Mouse (Mus musculus) regulatory T cell (primary cell): Measurements from ENCODE around the gene Evi5l.

ENCODE experiments used
- in situ Hi-C: fragments of 300-600 bp; cut with MboI, MseI; formaldehyde crosslinking; loops from one replicate; pipeline ENCODE4 v1.15.1; 2025; ENCODE audit warnings: high pct_unique_total_duplicates

Gene Evi5l

DNA sequence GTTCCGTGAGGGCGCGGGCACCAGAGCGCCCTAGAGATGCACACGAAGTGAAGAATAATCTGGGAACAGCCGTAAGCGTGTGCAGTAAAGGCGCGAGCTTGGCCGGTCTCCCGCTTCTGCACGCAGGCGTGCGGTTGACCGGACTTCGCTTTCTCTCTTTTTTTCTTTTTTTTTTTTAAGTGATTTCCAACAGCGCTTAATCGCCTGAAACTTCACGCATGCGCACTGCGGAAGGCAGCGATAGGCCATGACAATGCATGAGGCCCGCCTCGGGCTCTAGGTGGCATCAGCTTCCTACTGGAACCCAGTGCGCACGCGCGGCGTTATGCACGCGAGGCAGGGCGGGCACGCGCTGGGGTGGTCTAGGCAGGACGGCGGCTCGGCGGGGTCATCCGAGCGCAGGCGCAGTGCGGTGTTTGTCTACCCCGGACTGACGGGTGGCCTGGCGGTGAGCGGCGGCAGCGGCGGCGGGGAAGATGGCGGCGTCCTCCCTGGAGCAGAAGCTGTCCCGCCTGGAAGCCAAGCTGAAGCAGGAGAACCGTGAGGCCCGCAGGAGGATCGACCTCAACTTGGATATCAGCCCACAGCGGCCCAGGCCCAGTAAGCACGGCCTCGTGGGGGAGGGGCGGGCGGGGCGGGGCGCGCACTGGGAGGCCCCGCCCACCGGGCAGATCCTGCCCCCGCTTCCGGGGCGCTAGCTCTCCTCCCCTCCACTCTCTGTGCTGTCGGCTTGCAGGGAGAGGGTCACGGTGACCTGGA lies 72.2 kb downstream of the Evi5l start, which contains the start of the genes Map2k7 and Gm49320:
Gene Map2k7 (plus strand): TSS at position 307 of the 759 bp plus-strand sequence.
Gene Gm49320 (plus strand): TSS at position 432 of the 759 bp plus-strand sequence.
- in situ Hi-C loops, result no loop called here

DNA sequence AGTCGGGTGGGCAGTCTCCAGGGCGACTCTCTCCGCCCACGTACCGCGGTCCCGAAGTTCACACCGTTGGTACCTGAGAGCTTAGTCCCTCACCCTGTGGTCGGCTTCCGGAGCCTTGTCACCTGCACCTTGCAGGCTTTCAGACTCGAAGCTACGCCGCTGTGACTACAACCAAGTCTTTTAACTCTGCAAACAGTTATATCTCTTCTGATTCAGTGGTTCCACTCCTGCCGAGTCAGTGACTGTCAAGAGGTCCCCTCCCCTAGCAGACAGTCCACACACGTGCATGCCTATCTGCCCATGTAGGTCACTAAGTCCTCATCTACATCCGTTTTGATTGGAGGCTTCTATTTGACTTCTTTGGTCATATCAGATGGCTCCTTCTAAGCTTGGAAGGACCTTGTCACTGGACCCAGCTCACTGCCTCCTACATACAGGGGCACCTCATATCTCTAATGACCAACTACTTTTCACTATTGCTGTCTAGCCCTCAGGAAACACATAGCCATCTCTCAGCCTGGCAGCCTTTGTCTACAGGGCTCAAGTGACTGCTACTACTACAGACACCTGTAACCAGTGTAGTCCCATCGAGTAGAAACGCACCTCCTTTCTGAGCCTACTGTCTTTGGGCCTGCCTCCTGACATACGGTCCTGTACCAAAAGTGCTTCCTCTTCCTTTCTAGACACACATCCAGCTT lies 73.0 kb downstream of the Evi5l start:
- in situ Hi-C loops, result no loop called here

DNA sequence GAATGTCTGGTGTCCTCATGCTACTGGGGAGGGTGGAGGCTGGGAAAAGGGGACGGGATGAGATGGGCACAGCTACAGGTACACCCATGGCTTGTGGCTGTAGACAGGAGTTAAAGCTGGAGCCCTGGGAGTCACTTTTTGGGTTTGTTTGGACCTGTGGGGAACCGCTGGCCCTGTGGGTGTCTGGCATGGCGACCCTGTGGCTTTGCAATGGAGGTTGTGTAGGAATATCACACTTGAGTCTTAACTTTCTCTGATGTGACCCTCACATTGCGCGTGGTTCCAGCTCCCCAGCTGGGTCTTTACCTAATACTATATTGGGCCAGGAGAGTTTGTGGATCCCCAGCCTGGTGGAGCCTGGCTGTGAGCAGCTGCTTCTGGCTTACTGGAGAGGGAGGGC lies 78.7 kb downstream of the Evi5l start:
- in situ Hi-C loops, result no loop called here

DNA sequence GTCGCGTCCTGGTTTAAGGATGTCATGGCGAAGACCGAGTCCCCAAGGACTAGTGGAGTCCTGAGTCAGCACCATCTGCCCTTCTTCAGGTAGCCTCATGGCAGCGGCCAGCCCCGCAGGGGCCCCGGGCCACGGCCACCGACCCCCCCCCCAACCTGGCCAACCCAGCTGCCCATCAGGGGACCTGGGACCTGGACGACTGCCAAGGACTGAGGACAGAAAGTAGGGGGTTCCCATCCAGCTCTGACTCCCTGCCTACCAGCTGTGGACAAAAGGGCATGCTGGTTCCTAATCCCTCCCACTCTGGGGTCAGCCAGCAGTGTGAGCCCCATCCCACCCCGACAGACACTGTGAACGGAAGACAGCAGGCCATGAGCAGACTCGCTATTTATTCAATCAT lies 79.4 kb downstream of the Evi5l start:
- in situ Hi-C loops, result no loop called here

DNA sequence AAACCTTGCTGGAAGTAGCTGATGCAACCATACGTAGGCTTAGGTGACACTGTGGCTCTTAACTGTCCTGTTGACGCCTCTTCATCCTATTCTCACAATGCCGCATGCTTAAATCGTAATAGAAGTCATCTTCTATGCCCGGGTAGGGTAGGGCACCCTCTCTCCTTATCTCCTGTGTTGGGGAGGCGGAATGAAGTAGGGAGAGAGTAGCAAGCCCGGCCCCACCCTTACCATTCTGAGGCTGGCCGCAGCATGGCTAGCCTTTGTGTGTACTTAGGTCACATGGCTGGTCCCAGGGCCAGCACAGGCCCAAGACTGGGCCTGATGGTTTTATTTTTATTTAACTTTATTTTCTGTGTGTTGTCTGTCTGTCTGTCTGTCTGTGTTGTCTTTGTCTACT lies 80.9 kb downstream of the Evi5l start:
- in situ Hi-C loops, result no loop called here

DNA sequence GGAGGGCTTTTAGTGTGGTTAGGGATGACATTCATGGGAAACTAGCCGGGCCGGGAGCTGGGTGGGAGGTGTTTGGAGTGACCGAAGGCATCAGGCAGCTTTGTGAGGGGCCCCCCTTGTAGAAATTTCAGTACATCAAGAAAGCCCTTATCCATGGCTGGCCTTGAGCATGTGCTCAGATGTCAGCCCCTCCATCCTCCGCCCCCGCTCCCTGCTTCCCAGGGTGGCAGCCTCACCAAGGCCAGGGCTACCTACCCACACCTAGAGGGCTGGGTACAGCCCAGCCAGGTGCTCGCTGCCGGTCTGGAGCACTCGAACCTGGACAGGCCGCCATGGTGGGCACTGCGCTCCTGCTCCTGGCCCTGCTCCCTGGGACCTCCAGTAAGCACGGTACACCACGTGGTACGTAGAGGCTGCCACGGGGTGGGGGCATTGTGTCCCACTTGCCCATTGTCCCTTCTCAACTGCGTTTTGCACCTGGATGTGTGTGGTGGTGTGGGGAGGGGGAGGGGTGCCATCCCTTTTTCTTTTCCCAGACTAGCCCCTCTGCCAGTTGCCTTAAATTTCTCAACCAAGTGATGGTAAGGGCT lies 81.7 kb downstream of the Evi5l start, which contains the start of gene Tgfbr3l:
Gene Tgfbr3l (plus strand): TSS at position 264 of the 590 bp plus-strand sequence.
- in situ Hi-C loops, result no loop called here

DNA sequence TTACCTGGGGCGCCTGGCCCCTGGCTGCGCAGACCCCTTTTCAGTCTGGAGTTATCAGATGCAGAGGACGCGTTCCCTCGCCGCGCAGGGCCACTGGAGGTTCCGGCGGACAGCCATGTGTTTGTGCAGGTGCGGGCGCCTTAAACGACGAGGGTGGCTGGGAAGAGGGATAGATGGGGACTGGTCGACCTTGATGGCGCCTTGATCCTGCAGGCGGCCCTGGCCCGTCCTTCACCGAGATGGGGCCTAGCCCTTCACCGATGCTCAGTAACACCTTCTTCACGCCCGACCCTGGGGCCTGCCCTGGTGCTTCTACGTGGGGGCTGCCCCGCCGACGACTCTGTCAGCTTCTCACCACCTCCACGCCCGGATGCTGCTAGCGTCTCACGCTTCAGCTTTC lies 82.8 kb downstream of the Evi5l start:
- in situ Hi-C loops, result no loop called here

DNA sequence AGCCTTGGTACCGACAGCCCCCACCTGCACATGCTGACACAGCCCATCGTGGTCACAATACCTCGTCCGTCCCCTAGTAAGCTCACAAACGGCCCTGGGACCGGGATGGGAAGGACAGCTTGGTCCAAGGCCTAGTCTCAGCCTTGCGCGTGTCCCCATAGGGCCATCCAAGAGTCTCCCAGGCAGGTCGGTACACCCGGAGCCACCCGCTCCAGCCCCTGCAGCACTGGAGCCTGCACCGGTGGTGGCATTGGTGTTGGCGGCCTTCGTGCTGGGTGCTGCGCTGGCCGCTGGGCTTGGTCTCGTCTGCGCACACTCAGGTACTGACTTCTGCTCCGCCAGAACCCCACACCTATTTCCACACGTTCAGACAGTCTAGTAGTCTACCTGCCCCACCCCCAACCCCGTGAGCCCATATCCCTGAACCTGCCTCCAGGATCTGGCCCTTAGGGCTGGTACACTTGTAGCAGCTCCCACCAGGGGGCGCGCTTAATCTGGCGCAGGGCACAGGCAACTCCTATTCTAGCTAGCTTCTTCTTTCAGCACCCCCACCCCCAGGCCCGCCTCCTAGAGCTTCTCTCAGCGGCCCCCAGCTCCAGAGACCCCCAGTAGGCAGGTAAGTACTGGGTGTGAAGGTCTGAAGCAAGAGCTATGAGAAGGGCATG lies 84.1 kb downstream of the Evi5l start:
- in situ Hi-C loops, result loop anchor here (10.0 kb wide), 1 partner anchor 756 kb away; the partner anchor contains the start of gene Zfp358

DNA sequence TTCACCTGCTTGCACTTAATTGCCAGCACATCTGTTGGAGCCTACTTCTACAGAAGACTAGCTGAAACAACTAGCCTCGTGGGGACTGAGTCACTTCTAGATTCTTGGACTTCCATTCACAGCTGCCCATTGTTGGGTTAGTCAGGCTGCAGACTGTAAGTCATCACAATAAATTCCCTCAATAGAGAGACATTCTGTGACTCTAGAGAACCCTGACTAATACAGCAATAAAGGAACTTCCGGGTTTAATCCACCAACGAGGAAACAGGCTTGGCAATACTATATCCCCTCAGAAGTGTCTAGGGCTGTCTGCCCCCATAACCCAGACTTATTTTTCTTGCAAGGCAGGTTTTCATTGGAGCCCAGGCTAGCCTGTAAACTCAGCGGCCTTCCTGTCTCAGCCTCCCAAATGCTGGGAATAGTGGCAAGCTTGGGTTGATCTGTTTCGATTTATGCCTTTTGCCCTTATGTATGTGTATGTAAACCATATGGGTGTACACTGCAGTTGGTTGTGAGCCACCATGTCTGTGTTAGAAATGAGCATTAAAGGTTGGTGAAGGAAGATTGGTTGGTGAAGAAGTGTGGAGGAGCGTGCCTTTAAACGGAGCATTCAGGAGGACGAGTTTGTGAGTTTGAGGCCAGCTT lies 85.9 kb downstream of the Evi5l start:
- in situ Hi-C loops, result loop anchor here (10.0 kb wide), 1 partner anchor 757 kb away; the partner anchor contains the start of gene Zfp358

DNA sequence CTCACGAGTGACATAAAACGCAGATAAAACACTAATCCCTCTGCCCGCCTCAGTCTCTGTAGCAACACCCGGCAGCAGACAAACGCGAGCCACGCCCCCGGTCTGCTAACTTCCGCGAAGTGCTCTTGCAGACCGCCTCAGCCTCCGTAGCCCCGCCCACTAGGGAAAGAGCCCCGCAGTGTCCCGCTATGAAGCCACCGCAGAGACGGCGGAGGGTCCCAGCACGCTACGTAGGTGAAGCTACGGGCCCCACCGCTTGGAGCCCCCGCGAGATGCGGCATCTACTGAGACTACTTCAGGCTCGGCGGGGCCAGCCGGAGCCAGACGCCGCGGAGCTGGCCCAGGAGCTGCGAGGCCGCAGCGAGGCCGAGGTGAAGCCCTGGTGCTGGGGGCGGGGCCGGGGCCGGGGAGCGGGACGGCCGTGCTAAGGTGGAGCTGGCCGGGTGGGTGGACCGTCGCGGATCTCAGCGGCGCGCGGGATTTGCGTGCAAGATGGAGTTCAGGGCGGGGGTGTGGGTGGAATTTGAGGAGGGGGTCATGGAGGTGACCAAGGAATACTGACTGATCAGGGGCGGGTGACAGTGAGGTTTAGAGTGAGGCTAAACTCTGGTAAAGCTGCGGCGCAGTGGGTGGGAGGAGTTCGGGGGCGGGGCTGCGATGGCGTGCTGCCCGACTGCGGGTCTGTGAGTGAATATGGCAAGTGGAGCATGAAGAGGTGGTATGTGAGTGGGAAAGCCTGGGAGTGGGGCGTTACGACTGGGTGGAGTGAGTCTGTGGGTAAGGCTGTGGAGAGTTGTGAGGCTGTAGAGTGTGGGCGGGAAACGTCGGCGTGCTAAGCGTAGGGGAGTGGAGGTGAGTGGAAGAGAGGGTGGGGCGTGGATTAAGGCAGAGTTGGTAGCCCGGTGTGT lies 86.8 kb downstream of the Evi5l start, which contains the start of gene Snapc2:
Gene Snapc2 (plus strand): TSS at position 147 of the 908 bp plus-strand sequence.
- in situ Hi-C loops, result loop anchor here (10.0 kb wide), 1 partner anchor 758 kb away; the partner anchor contains the start of gene Zfp358

DNA sequence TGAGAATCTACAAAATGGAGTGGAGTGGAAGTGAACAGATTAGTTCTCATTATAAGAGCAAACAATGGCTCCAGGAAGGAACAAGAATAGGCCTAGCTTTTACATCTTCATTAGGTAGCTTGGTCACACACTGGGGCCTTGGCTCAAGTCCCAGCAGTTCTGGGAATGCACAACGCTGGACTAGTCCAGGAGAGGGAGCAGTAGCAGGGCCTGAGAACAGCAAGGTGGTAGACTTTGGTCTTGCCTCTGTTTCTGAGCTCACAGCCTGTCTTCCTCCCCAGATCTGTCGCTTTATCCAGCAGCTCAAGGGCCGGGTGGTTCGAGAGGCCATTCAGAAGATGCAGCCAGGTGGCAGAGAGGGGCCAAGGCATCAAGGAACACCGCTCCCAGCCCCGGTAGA lies 87.6 kb downstream of the Evi5l start:
- in situ Hi-C loops, result loop anchor here (10.0 kb wide), 1 partner anchor 759 kb away; the partner anchor contains the start of gene Zfp358

DNA sequence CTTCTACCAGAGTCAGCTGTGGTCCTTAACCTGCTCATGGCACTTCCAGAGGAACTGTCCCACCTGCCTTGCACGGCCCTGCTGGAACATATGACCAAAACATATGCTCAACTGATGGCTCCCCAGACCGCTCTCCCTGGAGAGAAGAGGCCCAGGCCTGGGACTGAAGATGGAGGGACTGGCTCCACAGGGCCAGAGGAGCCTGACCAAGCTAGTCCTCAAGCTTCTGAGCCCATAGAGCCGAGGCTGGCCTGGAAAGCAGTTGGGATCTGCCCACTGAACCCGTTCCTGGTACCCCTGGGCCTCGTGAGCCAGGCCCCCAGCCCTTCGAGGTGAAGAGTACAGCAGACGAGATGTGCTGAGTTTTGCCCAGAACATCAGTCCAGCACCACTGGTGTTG lies 89.1 kb downstream of the Evi5l start:
- in situ Hi-C loops, result loop anchor here (5.0 to 10.0 kb wide), 4 partner anchors 67 to 761 kb away; partner anchors contain the start of genes Evi5l and Zfp358

DNA sequence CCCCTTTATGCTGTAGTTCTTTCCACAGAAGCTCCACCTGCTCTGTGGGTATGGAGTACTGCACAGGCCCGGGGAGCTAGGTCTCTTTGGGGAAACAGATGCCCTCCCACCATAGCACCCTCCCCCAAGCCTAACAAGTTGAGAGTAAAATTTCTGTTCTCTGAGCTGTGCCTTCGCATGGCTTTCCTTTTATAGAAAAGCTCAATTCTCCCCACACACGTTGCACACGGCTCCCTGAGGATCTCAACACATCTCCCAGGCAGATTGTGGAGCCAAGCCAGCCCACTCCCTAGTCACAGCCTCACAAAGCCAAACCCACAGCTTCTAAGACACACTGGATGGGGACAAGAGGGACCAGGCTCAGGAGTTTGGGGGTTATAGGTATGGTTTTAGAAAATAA lies 90.5 kb downstream of the Evi5l start:
- in situ Hi-C loops, result loop anchor here (5.0 to 10.0 kb wide), 4 partner anchors 65 to 762 kb away; partner anchors contain the start of genes Evi5l and Zfp358

DNA sequence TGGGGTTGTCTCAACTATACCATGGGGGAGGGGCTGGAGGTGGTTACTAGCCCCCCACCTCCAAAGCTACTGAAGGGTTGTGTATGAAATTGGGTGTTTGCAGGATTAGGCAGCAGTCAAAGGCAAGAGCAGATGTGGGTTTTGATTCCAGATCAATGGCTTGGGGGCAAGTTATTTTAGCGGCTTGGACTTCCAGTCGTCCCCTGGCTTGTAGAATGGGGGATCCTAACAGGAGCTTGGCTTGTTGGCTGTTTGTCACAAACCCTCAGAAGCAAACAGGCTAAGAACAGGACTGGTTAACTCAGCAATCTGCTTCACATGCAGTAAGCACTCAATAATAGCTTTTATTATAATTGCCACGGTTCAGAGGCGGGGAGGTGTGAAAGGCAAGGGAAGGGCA lies 91.0 kb downstream of the Evi5l start:
- in situ Hi-C loops, result loop anchor here (5.0 to 10.0 kb wide), 4 partner anchors 65 to 763 kb away; partner anchors contain the start of genes Evi5l and Zfp358

DNA sequence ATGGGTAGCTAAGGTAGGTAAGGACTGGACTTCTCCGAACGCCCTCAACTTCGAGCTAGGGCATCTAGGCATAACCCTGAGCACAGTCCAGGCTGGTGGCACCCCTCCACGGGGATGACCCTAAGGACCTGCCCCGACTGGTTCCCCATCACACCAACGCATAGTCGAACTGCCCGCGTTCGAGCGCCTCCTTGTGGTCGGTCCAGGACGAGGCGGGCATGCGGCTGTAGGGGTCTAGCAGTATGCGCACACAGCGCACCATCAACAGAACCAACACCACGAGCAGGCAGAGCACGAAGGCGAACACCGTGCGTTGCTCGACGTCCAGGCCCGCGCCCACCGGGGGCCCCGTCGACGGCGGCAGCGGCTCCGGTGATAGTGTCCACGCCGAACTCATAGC lies 91.9 kb downstream of the Evi5l start:
- in situ Hi-C loops, result loop anchor here (5.0 to 10.0 kb wide), 4 partner anchors 64 to 763 kb away; partner anchors contain the start of genes Evi5l and Zfp358

DNA sequence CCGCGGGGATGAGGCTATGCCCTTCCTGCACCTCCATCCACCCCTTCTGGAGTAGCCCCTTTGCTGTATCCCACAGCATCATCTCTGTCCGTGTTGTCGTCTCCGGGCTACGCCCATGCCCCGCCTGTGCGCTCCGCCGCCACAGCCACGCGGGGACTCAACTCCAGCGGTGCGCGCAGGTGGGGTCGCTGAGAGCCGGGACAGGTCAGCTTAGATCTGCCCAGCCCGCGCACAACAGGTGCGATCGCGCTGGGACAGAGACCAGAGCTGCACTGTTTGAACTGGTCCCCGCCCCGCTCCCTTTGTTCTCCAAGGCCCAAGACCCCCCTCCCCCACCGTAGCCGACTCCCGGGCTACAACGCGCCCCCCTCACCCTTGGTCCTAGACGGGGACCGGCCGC lies 92.3 kb downstream of the Evi5l start:
- in situ Hi-C loops, result loop anchor here (5.0 to 10.0 kb wide), 4 partner anchors 64 to 764 kb away; partner anchors contain the start of genes Evi5l and Zfp358

DNA sequence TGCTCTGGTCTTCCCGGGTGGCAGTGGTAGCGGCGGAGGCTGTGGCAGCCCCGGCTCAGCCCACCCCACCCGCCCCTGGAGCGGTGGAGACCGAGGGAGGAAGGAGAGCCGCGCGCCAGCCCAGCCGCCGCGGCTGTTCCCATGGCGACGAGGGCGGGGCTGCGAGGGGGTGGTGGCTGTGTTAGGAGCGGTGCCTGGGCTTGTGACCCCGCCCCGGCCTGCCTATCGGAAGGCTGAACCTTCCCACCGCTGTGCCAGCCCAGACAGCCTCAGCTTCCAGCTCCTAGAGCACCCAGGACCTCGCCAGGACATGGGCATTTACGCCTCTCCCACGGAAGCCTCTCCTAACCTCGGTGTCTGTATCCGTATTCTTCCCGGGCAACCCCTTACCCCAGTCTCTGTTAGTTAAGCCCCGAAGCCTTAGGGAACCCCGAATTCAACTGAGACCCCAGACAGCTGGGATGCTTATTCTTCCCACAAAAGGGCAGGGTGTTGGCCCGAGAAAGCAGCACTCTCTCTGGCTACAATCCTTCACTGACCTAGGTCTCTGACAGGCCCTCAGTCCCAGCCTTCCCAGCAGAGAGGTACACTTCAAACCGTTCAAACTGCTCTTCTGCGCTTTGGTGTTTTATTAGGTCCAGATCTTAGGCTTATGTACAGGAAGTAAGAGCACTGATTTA lies 92.9 kb downstream of the Evi5l start, which contains the start of gene Ctxn1:
Gene Ctxn1 (minus strand): TSS at position 150 of the 680 bp plus-strand sequence.
- in situ Hi-C loops, result loop anchor here (5.0 to 10.0 kb wide), 4 partner anchors 63 to 764 kb away; partner anchors contain the start of genes Evi5l and Zfp358

DNA sequence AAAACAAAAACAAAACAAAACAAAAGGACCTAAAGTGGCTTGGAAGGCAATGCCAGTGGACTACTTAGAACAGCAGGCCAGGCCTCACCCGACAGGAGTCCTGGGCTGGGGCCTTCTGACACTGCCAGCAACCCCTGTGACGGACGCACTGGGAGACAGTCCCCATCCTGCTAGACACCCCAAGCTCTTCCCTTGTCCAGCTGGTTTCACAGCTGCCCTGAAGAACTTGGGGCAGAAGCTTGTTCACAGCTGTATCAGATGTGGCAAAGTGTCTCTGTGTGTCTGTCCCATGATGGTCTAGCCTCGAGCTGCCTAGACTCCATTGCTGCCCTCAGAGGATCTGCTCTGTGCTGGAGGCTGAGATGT lies 93.4 kb downstream of the Evi5l start:
- in situ Hi-C loops, result loop anchor here (5.0 to 10.0 kb wide), 4 partner anchors 63 to 765 kb away; partner anchors contain the start of genes Evi5l and Zfp358
